Mouse (Mus musculus) CD4-positive, CD25-positive, alpha-beta regulatory T cell, adult 4 months (primary cell): ENCODE data around the gene Scp2. TPM values are rescaled to one million over a fixed set of nuclear protein-coding genes. Genes with fewer than 3 reads are reported as not detected.

Experiments
- ATAC-seq: one replicate; pipeline ENCODE4 v1.8.0; 2017
- polyA plus RNA-seq, 2 experiments: library from polyadenylated mRNA; unstranded; fragments of 100-300 nt; shearing (Covaris generic); gene quantifications; one replicate each; pipeline ENCODE4 v1.2.1; 2017

Scp2 gene
- polyA plus RNA-seq, 2 experiments from 2014 or later = 274 to 352 TPM

DNA sequence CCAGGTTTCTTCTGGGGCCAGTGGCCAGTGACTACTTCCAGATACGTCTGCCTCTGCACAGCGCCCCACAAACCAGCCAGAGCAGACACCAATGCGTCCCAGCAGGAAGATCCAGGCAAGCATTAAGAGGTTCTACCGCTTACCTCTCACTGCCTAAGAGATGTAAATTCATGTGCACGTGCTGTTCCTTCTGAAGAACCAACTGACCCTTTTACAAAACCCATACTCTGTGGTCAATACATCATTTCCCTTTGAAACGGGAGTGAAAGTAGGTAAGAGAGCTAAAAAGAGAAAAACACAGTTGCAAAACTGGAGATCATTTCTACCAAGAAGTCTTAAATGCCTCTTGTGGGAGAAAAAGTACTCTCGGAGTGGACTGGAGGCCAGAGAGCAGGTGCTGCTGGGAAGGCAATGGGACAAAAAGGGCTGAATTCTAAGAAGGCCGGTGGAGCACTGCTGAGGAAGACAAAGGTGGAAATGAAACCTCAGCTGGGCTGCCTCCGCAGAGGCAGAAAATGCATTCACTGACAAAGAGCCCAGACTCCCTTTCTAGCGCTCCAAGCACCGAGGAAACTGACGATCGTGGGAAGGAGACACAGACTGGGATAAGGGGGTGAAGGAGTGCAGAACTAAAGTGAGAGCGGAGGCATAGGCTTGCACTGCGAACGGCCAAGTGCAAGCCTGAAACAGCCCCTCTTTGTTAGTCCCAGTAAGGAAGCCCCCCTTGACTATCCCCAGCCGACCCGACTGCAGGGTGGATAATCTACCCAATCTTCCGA is 85.0 kb downstream of the Scp2 start:
- ATAC-seq = no peak

DNA sequence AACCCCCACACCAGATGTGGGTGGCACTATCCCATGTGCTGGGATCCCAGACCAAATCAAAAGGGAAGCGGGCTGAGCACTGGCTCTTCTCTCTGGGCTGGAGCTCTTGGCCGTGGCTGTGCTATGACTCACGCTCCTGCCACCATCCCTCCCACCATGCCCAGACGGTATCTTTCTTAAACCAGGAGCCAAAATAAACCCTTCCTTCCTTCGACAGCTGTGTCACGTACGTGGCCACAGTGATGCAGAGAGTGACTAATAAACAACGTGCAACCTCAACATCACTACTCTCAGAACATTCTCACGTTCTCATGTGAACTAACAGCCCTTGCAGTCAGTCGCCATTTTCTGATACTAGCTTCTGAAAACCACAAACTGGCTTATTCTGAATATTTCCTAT is 86.6 kb downstream of the Scp2 start:
- ATAC-seq = no peak

DNA sequence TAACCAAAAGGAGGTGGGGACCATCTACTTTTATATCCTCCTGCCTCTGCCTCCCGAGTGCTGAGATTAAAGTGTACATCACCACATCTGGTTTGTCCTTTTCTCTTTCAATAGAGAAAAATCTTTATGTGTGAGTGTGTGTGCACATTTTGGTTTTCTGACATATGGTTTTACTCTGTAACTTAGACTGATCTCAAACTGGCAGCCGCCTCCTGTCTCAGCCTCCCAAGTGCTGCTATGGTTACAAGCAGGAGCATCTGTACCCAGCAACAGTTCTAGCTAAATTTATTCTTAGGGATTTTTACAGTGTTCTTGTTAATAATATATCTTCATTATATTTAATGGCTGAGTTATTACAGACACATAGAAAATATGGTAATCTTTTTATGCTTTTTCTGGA is 87.6 kb downstream of the Scp2 start:
- no peak for ATAC-seq

DNA sequence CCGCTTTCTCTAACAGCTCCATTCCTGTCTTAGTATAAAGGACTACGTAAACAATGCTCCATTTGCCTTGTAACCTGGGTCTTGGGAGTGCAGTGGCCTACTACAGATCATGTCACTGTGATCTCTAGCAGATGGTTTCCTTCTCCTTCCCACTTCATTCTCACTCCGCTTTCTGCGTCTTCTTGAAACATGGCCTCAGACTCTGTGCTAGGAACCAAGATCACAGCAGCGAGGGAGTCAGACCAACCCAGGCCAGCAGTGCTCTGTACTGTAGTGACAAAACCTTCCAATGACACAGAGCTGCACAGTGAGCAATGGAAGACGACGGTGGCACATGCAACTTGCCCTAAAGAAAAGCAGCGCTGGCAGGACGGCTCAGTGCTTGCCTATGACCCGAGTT is 88.9 kb downstream of the Scp2 start:
- ATAC-seq = no peak

DNA sequence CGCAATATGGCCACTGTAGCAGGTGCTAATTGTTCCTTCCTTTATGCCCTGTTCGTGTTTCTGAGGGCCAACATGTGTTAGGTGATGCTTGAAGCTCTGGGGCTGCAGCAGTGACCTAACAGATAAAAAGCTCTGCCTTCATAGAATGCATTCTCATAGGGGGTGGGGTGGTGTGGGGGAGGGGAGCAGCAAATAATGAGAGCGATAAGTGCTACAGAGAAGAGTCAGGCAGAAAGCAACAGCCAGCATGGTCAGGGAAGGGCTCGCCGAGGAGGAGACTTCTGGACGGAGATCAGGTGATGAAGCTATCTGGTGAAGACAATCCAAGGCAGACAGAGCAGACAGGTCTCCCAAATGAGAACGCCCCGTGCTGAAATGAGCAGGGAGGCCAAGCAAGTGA is 92.1 kb downstream of the Scp2 start:
- ATAC-seq = no peak

DNA sequence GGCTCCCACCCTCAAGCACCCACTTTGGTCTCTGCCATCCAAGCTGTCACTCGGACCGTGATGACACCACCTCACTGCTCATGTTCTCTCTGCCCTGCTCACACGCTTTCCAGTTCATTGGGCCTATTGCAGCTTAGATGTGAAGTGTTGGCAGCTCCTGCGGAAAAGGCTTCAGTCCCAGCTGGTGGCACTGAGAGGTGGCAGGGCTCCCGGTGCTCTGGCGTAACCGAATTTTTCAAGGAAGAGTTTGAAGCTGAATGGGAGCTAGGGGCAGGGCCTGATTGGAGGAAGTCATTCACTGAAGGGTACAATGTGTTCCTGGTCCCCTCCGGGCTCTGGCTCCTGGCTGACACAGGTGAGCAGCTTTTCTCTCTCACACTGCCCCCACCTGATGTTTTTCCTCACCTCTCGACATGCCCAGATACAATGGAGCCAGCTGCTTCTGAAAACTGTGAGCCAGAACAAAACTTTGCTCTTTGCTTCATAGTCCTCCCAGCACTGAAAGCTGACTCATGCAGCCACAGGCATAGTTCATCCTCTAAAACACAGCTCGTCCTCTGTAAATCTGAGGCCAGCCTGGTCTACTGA is 93.0 kb downstream of the Scp2 start:
- no peak for ATAC-seq

DNA sequence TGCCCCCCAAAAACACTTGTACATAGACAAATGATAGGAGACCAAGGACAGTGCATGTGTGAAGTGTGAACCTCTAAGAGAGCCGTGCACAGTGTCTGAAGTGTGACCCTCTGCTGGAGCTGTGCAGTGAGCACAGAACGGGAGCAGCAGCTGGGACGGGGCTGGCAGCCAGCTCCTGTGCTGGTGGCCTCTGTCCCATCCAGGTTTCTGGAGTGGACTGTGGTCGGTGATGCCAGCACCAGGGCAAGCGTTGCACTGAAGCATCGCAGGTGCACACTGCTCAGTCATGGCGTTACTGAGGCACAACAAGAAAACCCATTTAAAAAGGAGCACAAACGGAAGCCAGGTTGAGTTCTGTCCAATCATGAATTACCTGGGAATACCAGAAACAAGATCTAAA is 98.7 kb downstream of the Scp2 start:
- no peak for ATAC-seq

DNA sequence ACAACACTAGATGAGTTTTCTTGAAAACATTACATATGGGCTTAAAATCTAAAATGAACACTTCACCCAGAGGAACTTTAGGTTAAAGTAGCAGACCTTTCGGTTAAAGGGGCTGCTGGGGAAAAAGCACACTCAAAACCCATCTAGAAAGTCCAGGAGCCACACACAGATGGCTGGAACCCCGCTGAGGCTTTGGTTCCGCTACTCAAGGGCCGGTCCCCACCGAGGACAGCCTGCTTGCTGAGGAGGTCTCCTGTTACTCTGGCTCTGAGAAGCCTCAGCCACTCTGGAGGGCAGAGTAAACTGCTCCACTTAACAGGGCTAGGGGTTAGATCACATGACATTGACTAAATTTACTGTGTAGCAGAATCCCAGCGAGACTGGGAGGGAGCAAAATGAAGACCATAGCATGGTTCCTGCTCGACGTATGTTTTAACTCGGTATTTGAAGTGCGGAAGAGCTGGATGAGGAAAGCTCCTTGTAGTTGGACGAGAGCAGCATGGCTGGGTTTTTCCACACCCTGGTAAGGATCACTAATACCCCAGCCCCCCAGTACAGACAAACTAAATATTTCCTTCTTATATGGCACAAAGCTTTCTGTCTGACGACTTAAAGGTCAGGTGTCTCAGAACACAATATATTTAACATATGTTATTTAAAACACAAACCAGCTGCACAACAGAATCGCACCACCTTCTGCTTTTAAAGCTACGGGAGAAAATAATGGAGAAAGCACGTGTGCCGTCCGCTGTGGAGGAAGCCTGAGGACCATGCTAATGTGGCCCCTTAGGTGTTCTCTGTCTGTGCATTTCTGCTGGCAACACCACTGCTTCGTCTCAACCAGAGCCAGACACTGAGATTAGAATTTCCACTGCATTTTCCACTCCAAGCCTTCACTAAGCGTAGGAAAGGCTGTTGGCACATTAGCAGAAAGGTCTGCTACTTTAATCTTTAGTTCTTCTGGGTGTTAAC is 99.4 kb downstream of the Scp2 start:
- no peak for ATAC-seq

DNA sequence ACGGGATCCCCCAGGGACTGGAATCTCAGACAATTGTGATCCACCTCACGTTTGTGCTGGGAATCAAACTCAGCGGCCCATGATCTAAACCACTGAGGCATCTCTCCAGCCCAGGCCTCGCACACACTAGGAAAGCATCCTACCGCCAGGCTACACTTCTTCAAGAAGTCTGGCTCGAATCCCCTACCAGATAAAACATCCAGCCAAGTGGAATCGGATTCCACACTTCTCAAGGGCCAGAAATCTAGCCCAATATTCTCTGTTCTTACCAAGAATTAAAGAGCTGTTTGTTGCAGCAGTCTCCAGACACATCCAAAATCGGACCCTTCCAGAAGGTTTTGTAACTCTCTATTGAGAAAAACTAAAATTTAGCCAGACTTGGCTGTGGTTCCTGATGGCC is 107.8 kb downstream of the Scp2 start:
- no peak for ATAC-seq

DNA sequence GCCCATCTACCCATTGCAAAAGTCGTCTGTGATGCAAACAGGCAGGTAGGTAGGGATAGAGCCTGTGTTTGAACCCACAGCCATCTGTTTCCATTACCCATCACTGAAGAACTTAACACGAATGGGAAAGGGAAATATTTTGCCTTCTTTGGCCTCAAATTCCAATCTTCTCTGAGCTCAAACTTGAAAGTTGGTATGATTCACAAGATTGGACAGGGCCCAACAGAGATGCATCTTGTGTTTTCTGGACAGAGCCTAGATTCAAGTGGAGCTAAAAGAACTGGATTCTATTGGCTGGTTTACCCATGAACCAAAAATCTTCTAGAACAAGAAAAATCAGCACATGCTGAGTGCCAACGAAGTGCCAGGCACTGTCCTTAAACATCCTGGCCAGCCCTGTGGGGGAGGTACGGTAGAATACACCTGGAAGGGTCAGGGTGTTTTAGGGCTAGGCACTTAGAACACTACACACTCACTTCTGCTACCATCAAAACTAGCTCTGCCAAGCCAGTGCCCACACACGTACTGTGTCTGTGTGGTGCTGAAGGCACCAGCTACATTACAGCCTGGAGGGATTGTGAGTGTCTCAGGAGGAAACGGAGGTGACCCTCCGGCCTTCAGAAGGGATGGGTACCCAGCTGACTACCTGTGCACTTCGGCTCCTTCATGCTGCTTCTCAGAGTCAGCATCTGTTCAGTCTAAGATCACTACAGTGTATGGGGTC is 111.6 kb downstream of the Scp2 start:
- no peak for ATAC-seq

DNA sequence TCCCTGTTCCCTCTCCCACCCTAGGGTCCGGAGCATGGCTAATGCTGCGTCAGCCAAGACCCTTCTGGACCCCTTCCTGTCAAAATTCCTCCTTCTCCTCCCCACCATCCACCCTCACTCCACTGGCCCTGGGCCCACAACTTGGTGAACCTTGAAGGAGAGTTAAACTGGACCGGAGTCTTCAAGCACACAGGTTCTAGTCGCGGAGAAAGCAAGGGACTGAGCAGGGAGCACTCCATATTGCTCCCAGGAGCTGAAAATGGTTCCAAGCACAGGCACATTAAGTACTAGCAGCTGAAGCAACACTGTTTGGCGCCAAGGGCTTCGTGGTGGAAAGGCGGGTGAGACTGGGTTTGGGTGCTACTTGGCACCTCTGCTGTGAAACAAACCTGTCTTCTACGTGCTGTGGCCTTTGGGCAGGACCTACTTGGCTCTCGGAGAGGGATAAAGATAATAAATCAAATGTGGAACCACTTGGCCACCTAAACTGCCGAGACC is 112.4 kb downstream of the Scp2 start:
- ATAC-seq = no peak

DNA sequence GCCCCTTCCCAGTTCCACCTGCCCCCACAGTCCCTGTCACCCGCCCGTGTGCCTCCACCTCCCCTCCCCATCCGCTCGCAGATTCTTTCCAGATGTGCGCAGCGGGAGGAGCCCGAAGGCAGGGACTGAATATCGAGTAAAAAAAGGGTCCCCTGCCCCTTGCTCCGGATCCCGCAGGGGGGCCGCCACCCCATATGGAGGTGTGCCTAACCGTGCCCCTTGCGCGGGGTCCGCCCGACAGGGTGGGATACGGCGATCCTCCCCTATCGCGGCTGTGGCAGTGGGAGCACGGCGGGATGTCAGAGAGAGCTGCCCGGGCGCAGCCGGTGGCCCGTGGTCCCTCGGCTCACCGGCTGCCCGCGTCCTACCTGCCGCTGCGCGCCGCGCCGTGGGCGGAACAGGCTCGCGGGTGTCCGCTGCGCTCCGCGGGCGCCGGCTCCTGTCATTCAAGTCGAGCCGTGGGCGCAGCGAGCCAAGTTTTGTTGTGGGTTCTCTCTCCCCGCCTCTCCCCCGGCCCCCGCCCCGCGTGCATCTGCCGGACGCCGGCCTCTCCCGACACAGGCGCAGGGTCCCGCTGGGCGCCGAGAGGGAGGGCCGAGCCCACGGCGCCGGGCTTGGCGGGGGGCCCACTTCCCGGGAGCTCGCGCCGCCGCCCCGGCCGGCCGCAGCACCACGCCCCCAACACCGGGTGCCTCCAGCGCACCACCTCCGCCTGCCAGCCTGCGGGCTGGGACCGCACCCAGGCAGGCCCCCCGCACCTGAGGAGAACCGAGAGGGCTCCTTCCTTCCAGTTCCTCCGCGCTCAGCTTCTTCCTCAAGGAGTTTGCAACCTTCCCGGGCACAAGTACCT is 113.1 kb downstream of the Scp2 start:
- ATAC-seq = no peak

DNA sequence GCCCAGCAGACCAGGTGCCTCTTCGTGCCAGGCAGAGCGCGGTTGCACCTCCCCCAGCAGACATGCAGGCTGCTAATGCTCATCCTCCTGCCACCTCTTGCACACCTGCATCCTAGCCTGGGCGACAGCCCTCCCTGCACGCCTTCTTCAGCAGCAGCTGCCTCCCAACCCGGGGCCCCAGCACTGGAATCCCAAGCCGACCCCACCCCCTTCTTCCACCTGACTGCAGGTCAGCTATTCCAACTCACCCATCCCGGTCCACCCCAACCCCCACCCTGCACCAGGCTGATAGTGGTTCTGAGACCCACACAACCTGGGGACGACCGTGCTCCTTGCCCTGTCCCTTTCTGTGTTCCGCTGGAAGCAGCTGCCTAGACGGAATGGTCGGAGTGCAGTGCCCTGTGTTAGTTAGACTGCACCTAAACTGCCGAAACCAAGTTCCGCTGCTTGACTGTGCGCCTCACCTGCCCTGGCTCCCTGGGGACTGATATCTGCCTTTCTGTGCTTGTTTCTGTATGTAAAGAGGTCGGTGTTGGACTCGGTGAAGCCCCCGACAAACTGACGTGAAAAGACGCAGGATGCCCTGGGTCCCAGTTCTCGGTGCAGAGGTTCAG is 113.8 kb downstream of the Scp2 start:
- no peak for ATAC-seq

DNA sequence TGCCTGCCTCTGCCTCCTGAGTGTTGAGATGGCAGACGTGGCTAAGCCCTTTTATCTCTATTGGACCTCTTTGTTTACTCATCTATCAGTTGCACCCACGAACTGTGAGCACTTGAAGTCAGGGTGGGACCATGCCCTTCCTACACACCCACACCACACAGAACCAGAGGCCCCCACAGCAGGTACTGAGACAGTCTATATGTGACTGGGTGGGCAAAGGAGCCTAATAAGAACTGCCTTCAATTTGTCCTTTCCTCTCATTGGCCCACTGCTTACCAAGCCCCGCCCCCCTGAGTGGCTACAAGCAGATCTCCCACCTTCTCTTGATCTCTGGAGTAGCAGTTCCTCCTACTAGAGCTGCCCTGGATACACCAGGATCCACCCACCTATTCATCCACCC is 118.6 kb downstream of the Scp2 start:
- ATAC-seq = no peak

DNA sequence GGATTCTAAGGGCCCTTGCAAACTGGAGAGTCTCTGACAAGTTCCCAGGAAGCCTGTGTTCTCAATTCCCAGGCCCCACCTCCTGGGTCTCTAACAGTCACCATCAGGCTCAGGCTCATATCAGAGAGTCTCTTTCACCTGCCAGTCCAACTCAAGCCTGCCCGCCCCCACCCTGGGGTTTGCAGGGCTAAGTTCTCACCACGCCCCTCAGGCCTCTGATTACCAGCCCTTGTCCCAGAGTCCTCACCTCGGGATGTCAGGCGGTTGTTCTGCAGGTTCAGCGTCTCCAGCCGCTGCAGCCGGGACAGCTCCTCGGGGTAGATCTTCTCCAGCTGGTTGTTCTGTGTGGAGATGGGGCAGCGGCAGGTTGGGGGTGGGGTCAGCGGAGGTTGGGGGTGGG is 119.5 kb downstream of the Scp2 start:
- ATAC-seq = no peak

DNA sequence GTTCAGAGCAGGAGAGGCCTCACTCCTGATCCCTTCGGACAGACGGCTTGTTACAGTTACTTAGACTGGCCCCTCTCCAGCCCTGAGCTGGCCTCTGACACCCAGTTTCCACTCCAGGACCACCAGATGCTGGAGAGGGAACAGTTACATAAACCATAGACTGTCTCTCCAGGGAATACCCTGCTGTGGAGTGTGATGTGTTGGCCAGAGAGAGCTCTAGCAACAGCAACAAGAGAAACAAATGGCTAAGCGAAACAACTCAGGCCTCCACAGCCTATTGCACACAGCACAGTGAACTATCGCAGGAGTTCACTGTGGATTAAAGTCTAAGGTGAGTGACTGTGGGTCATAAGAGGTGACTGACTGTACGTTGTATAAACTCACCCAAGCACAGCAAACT is 120.2 kb downstream of the Scp2 start:
- ATAC-seq = no peak

DNA sequence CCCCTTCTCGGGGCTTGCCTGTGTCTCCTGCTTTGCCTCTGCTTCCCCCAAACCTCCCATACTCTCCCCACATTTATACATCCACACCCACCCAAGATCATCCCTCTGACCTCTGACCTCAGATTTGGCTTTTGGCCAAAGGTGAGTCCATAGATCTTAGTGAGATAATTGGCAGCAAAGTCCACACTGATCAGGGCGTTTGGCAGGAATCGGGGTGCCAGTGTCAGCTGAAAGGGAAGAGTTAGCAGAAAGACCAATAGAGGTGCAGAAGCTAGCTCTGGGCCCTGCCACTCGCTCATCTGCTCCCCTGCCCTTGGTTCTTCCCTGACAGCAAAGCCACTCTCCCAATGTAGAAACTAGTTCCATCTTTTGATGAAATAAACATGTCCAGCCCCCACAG is 121.6 kb downstream of the Scp2 start:
- ATAC-seq = no peak

DNA sequence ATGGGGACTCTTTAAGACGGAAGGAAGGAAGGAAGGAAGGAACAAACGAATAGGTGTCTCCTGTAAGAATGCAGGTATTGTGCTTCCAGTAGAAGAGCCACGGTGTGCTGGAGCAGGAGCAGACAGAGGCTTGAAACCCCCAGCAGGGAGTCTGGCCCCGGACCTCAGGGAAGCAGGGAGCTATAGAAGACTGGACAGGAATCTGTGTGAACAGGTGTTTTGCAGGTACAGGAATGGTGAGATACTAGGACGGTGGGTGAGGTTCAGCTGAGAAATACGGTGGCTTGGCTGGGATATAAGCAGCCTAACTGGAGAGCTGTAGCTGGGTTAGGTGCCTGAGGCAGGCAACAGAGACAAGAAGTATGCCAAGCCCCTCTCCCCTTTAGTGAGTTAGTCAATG is 124.6 kb downstream of the Scp2 start:
- no peak for ATAC-seq

DNA sequence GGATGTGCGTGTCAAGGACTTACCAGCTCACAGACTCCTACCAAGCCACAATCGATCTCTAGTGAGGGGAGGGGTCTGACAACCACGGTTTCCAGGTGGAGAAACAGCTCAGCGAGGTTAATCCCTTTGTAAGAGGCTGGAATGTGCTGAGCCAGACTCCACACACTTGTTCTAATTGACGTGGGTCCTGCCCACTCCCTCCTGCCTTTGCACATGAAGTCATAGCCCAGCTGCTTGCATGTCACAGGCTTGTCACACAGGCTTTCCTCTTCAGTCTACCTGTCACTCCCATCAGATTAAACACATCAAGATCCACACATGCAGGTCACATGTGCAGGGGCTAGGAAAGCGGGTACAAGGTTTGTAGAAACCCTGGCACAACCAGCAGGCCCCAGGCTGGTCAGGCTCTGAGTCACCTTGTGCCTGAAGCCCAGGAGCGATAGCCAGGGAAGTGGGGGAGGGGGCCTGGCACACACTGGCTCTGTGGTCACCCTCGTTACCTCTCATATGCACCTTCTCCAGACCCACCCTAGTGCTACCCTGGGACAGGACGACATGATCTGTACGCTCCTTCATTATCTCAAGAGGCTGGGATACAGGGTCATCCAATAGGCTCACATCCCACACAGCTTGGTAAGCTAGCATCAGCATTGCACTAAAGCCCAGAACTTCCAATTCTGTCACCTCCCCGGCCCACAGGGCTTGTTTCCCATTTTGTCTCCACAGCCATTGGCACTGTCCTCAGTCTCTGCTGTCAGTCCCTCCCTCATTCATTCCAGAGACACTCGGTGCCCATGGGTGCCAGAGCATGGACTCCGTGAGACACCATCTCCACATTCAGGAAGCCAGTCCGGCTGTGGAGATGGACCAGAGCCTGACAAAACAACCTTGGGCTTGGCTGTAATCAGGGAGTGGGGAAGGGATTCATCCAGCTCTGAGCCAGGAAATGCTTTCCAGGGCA is 125.6 kb downstream of the Scp2 start:
- no peak for ATAC-seq
